Mouse (Mus musculus) liver, embryonic 11.5 days (tissue): ENCODE results near the gene Macf1. TPM values are rescaled to one million over a fixed set of nuclear protein-coding genes. Genes with fewer than 3 reads are reported as not detected.

Experiments
- ATAC-seq: fragments of 200-750 bp; cut with Nextera tagmentation; replicated peaks from 2 replicates; pipeline ENCODE4 v1.8.0; 2017; ENCODE audit warnings: moderate number of reproducible peaks, mild to moderate bottlenecking, moderate TSS enrichment, moderate library complexity; ENCODE audit not compliant: low FRiP score
- DNase-seq: peaks from one replicate; pipeline ENCODE4 v3.0.0-alpha.2; 2017; ENCODE audit warnings: low spot score
- H3K27ac ChIP-seq: fragments of 300-500 bp; sonication (generic); 2 replicates; pipeline ENCODE4 v1.5.1; 2014; ENCODE audit warnings: mild to moderate bottlenecking, low read depth, low read length, control low read depth
- H3K27me3 ChIP-seq: fragments of 300-500 bp; sonication (generic); replicated peaks from 2 replicates; pipeline ENCODE4 v1.6.1; 2014; ENCODE audit warnings: low read length, mixed read lengths; ENCODE audit not compliant: control insufficient read depth, insufficient read depth
- H3K36me3 ChIP-seq: fragments of 300-500 bp; sonication (generic); 2 replicates; pipeline ENCODE4 v1.6.1; 2014; ENCODE audit warnings: mild to moderate bottlenecking, low read length, moderate library complexity, mixed read lengths; ENCODE audit not compliant: control insufficient read depth, insufficient read depth
- H3K4me1 ChIP-seq: fragments of 300-500 bp; sonication (generic); replicated peaks from 2 replicates; pipeline ENCODE4 v1.6.1; 2014; ENCODE audit warnings: low read length, mixed read lengths; ENCODE audit not compliant: control insufficient read depth, insufficient read depth
- H3K4me2 ChIP-seq: fragments of 300-500 bp; sonication (generic); 2 replicates; pipeline ENCODE4 v1.6.1; 2014; ENCODE audit warnings: mild to moderate bottlenecking, control low read depth, moderate library complexity
- H3K4me3 ChIP-seq: fragments of 300-500 bp; sonication (generic); 2 replicates; pipeline ENCODE4 v1.5.1; 2014; ENCODE audit warnings: low read depth, low read length, control low read depth
- H3K9ac ChIP-seq: fragments of 300-500 bp; sonication (generic); 2 replicates; pipeline ENCODE4 v1.6.1; 2014; ENCODE audit warnings: low read depth, low read length, control low read depth
- H3K9me3 ChIP-seq: fragments of 300-500 bp; sonication (generic); 2 replicates; pipeline ENCODE4 v1.6.1; 2016; ENCODE audit warnings: low read length, inconsistent platforms, mixed read lengths; ENCODE audit not compliant: control insufficient read depth
- WGBS: fragments of 180-500 bp; shearing (Covaris S2); extraction: QIAGEN DNeasy Blood & Tissue Kit; methylation state at CpG from one replicate; pipeline ENCODE4 v1.1.7; 2014; 5-methylcytosine and 5-hydroxymethylcytosine counted together
- polyA plus RNA-seq: library from polyadenylated mRNA; unstranded; fragments of >200 nt; fragmentation: Nextera tagmentation; extraction: Ambion mirVana; gene quantifications from 2 replicates; pipeline ENCODE4 v1.2.1, GENCODE M21; 2014

Gene Macf1
- polyA plus RNA-seq, 1 experiment from 2014 or later: 36.5 TPM

- Histone ChIP-seq H3K4me2 (no peak overlapping the region), H3K27ac (no peak overlapping the region)
- 85% methylated on average over 5 of the region's 5 CpGs for WGBS
Observed at GRCm38 (mm10) chr4:123623742-123624151, 60.4 kb downstream of the Macf1 start.

GRCm38 (mm10) chr4:123621732-123622131 is 62.4 kb downstream of the Macf1 start:
- H3K9ac ChIP-seq: no peak overlapping the region
- H3K4me1 ChIP-seq: peaks cover 22% of the 10 kb centered on the region
- DNase-seq (no peak), ATAC-seq (no peak)
- H3K4me2 ChIP-seq: no peak overlapping the region
- H3K27ac ChIP-seq: no peak overlapping the region
- no peaks in the 10 kb centered on the region for H3K9me3 ChIP-seq
- H3K27me3 ChIP-seq: no peaks in the 10 kb centered on the region
- H3K4me3 ChIP-seq: no peak overlapping the region
- H3K36me3 ChIP-seq: no peaks in the 10 kb centered on the region

More at GRCm38 (mm10) chr4:123623742-123624151, 60.4 kb downstream of the Macf1 start:
- no peak overlapping the region for H3K9ac ChIP-seq
- H3K9me3 ChIP-seq: no peaks in the 10 kb centered on the region
- H3K4me1 ChIP-seq: peaks cover 22% of the 10 kb centered on the region
- no peak for DNase-seq
- no peaks in the 10 kb centered on the region for H3K36me3 ChIP-seq
- H3K4me3 ChIP-seq: no peak overlapping the region
- no peak for ATAC-seq
- H3K27me3 ChIP-seq: no peaks in the 10 kb centered on the region

GRCm38 (mm10) chr4:123617727-123618389 is 66.3 kb downstream of the Macf1 start:
- H3K27ac ChIP-seq: no peak overlapping the region

DNA sequence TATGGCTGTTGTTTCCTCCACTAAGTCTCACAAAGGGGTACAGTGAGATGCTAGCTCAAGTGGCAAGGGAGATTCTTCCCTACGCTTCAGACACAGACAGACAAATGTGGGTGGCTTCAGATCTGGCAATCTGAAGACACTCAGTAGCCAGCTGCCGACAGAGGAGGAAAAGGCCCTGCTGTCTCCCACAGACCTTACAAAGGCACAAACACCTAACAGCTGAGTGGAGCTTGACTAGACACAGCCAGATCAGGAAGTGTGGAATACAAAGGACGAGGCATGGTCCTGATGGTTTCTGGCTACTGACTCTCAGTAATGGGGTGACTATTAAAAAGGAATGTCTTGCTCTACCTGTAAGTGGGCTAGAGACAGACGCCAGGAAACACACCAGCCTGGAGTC is 67.2 kb downstream of the Macf1 start:
- 71% methylated on average over 4 of the region's 4 CpGs for WGBS
- no peak overlapping the region for H3K9ac ChIP-seq
- no peak for DNase-seq
- no peak overlapping the region for H3K4me2 ChIP-seq
- no peaks in the 10 kb centered on the region for H3K36me3 ChIP-seq
- no peak for ATAC-seq
- no peaks in the 10 kb centered on the region for H3K27me3 ChIP-seq
- H3K9me3 ChIP-seq: no peaks in the 10 kb centered on the region
- no peak overlapping the region for H3K27ac ChIP-seq
- no peak overlapping the region for H3K4me3 ChIP-seq
- peaks cover 12% of the 10 kb centered on the region; the same call in 1 of the 2 replicates for H3K4me1 ChIP-seq

More at GRCm38 (mm10) chr4:123617727-123618389, 66.3 kb downstream of the Macf1 start:
- Histone ChIP-seq H3K4me2 (no peak overlapping the region), H3K9me3 (no peaks in the 10 kb centered on the region), H3K9ac (no peak overlapping the region), H3K27me3 (no peaks in the 10 kb centered on the region), H3K36me3 (no peaks in the 10 kb centered on the region), H3K4me3 (no peak overlapping the region), H3K4me1 (peaks cover 8% of the 10 kb centered on the region; the same call in 1 of the 2 replicates)
- DNase-seq (no peak), ATAC-seq (no peak)
- 72% methylated on average over 5 of the region's 5 CpGs for WGBS

DNA sequence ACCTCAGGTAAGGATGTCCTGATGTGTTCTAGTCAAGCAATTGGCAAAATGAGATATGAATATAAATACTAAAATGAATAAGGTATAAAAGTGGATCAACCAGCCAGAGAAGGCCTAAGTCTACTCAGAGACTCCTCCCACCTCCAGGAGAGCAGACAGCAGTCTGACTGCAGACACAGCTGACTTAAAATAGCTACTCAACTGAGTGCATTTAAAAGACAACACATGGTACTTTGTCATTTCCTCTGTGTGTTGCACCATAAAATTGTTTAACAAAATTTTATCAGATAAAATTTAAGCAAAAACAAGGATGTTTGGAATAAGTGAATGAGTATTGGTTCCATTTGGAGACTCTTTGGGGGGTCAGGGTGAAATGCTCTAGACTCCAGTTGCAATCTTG is 67.7 kb downstream of the Macf1 start:
- no peaks in the 10 kb centered on the region for H3K27me3 ChIP-seq
- no peak overlapping the region for H3K4me2 ChIP-seq

DNA sequence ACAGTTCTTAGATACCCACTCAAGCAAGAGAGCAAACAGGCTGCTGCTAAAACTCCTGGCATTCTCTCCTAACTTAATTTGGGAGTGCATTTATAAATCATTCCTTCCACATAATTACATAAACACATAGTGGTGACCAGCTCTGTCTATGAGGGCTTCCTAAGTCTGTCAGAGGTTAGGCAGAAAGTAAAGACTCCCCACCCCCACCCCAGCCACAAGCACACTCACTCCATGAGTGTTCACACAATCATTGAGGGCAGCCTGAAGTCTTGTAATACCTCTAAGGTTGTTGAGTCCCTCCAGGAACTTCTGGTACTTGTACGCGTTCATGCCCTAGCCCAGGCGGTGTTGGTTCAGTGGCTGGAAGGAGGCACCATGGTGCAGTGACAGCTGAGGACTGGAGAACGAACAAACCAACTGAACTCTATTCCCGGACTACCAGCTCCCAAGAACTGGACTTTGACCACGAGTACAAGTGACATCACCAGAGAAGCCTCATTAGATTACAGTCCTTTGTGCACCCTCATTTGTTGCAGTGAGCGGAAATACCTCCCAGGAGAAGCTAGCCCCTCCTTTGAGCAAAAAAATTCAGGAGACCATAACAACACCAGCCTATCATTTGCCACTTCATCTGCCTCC is 70.7 kb downstream of the Macf1 start:
- Histone ChIP-seq H3K4me2 (peak overlapping the region; percentile 35), H3K4me1 (peaks cover 12% of the 10 kb centered on the region; the same call in 1 of the 2 replicates), H3K9me3 (no peaks in the 10 kb centered on the region), H3K36me3 (no peaks in the 10 kb centered on the region), H3K27ac (peak overlapping the region; percentile 2; the same call in 1 of the 2 replicates), H3K27me3 (no peaks in the 10 kb centered on the region), H3K9ac (no peak overlapping the region), H3K4me3 (no peak overlapping the region)
- peak; percentile 73 for ATAC-seq
- peak; percentile 43 for DNase-seq
- WGBS: 61% methylated on average over 7 of the region's 7 CpGs

More for the DNA sequence above, 67.7 kb downstream of the Macf1 start:
- Histone ChIP-seq H3K36me3 (no peaks in the 10 kb centered on the region), H3K4me1 (peaks cover 12% of the 10 kb centered on the region; the same call in 1 of the 2 replicates), H3K9me3 (no peaks in the 10 kb centered on the region), H3K9ac (no peak overlapping the region), H3K27ac (no peak overlapping the region), H3K4me3 (no peak overlapping the region)
- no peak for DNase-seq
- no peak for ATAC-seq

DNA sequence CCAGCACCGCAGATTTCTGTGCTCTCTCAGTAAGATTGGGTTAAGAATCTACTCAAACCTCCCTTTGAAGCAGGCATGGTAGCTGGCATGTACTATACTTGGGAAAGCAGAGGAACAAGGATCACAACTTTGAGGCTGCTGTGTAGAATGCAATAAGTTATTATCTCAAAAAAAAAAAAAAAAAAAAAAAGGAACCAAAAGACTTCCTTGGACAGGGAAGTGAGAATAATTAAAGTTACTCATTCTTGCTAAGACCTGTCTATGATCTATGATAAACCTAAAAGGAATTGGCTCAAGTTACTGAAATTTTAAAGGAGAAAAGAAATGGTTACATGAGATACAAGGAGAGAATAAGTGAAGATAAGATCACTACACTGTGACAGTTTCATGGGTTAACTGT is 72.2 kb downstream of the Macf1 start:
- 98% methylated on average over 1 of the region's 1 CpGs for WGBS
- 0 out of 2 replicates have a peak, but pooled peaks cover 2% of the 10 kb centered on the region for H3K9me3 ChIP-seq

GRCm38 (mm10) chr4:123611241-123611640 is 72.9 kb downstream of the Macf1 start:
- ATAC-seq (no peak), DNase-seq (no peak)
- Histone ChIP-seq H3K27me3 (no peaks in the 10 kb centered on the region), H3K36me3 (no peaks in the 10 kb centered on the region), H3K9ac (no peak overlapping the region), H3K27ac (no peak overlapping the region), H3K4me2 (no peak overlapping the region), H3K4me3 (no peak overlapping the region), H3K4me1 (peaks cover 12% of the 10 kb centered on the region; the same call in 1 of the 2 replicates), H3K9me3 (0 out of 2 replicates have a peak, but pooled peaks cover 2% of the 10 kb centered on the region)
- WGBS: 87% methylated on average over 1 of the region's 2 CpGs

More for the DNA sequence above, 72.2 kb downstream of the Macf1 start:
- no peak overlapping the region for H3K4me2 ChIP-seq
- H3K27me3 ChIP-seq: no peaks in the 10 kb centered on the region
- ATAC-seq (no peak), DNase-seq (no peak)
- no peaks in the 10 kb centered on the region for H3K36me3 ChIP-seq
- H3K9ac ChIP-seq: no peak overlapping the region
- no peak overlapping the region for H3K27ac ChIP-seq
- peaks cover 12% of the 10 kb centered on the region; the same call in 1 of the 2 replicates for H3K4me1 ChIP-seq
- no peak overlapping the region for H3K4me3 ChIP-seq
